Mouse (Mus musculus) midbrain, embryonic 10.5 days (tissue): ENCODE measurements at regions not wholly inside any gene's neighbourhood (a gene's known extent, or its start where the extent isn't known, plus 50 kb on each side); places are given as distances from the start of the nearest gene placed in this dataset.

Experiments used
- DNase-seq: peaks from one replicate; pipeline ENCODE4 v3.0.0-alpha.2; 2017; ENCODE audit warnings: low spot score
- H3K27ac ChIP-seq: fragments of 300-500 bp; sonication (generic); replicated peaks from 2 replicates; pipeline ENCODE4 v1.5.1; 2016; ENCODE audit warnings: mild to moderate bottlenecking
- H3K27me3 ChIP-seq: fragments of 300-500 bp; sonication (generic); 2 replicates; pipeline ENCODE4 v1.6.1; 2016; ENCODE audit warnings: low read depth, mild to moderate bottlenecking; ENCODE audit not compliant: poor library complexity, severe bottlenecking
- H3K36me3 ChIP-seq: fragments of 300-500 bp; sonication (generic); 2 replicates; pipeline ENCODE4 v1.6.1; 2016; ENCODE audit warnings: mild to moderate bottlenecking, moderate library complexity
- H3K4me1 ChIP-seq: fragments of 300-500 bp; sonication (generic); 2 replicates; pipeline ENCODE4 v1.6.1; 2016
- H3K4me3 ChIP-seq: fragments of 300-500 bp; sonication (generic); 2 replicates; pipeline ENCODE4 v1.5.1; 2016; ENCODE audit warnings: mild to moderate bottlenecking, moderate library complexity
- H3K9me3 ChIP-seq: fragments of 300-500 bp; sonication (generic); replicated peaks from 2 replicates; pipeline ENCODE4 v1.6.1; 2016; ENCODE audit warnings: mild to moderate bottlenecking
- WGBS: fragments of 180-500 bp; shearing (Covaris S2); methylation state at CpG from one replicate; pipeline ENCODE4 v1.1.7; 2016; 5-methylcytosine and 5-hydroxymethylcytosine counted together

GRCm38 (mm10) chr1:128786941-128787569 lies 195.0 kb upstream of the Cxcr4 start:
- no peak for DNase-seq
- no peaks in the 10 kb centered on the region for H3K9me3 ChIP-seq
- no peak overlapping the region for H3K27ac ChIP-seq
- no peaks in the 10 kb centered on the region for H3K36me3 ChIP-seq
- peaks cover 13% of the 10 kb centered on the region for H3K4me1 ChIP-seq
- no peaks in the 10 kb centered on the region for H3K27me3 ChIP-seq
- 91% methylated on average over 14 of the region's 14 CpGs for WGBS
- H3K4me3 ChIP-seq: no peak overlapping the region

GRCm38 (mm10) chr1:128782286-128782685 lies 190.2 kb upstream of the Cxcr4 start:
- WGBS: 95% methylated on average over 2 of the region's 2 CpGs
- Histone ChIP-seq H3K36me3 (no peaks in the 10 kb centered on the region), H3K27me3 (no peaks in the 10 kb centered on the region), H3K27ac (no peak overlapping the region), H3K4me3 (no peak overlapping the region), H3K9me3 (no peaks in the 10 kb centered on the region), H3K4me1 (no peaks in the 10 kb centered on the region)
- no peak for DNase-seq

GRCm38 (mm10) chr1:128781871-128782270 lies 189.8 kb upstream of the Cxcr4 start:
- H3K36me3 ChIP-seq: no peaks in the 10 kb centered on the region
- H3K4me3 ChIP-seq: no peak overlapping the region
- WGBS: 87% methylated on average over 7 of the region's 7 CpGs
- DNase-seq: no peak
- H3K27me3 ChIP-seq: no peaks in the 10 kb centered on the region
- no peak overlapping the region for H3K27ac ChIP-seq
- no peaks in the 10 kb centered on the region for H3K4me1 ChIP-seq
- H3K9me3 ChIP-seq: no peaks in the 10 kb centered on the region

- H3K4me3 ChIP-seq: no peak overlapping the region
- no peak overlapping the region for H3K27ac ChIP-seq
- no peaks in the 10 kb centered on the region for H3K36me3 ChIP-seq
- DNase-seq: no peak
- no peaks in the 10 kb centered on the region for H3K27me3 ChIP-seq
- no peaks in the 10 kb centered on the region for H3K4me1 ChIP-seq
- WGBS: 93% methylated on average over 4 of the region's 4 CpGs
- no peaks in the 10 kb centered on the region for H3K9me3 ChIP-seq
Observed at GRCm38 (mm10) chr1:128781311-128781710, 189.2 kb upstream of the Cxcr4 start.

- Histone ChIP-seq H3K36me3 (no peaks in the 10 kb centered on the region), H3K27ac (no peak overlapping the region), H3K4me3 (no peak overlapping the region), H3K27me3 (no peaks in the 10 kb centered on the region), H3K4me1 (no peaks in the 10 kb centered on the region), H3K9me3 (no peaks in the 10 kb centered on the region)
- no peak for DNase-seq
- WGBS: 89% methylated on average over 5 of the region's 5 CpGs
Observed at GRCm38 (mm10) chr1:128779586-128780158, 187.6 kb upstream of the Cxcr4 start.

GRCm38 (mm10) chr1:128772440-128772839 lies 180.3 kb upstream of the Cxcr4 start:
- Histone ChIP-seq H3K9me3 (no peaks in the 10 kb centered on the region), H3K36me3 (no peaks in the 10 kb centered on the region), H3K4me1 (no peaks in the 10 kb centered on the region), H3K27ac (no peak overlapping the region), H3K4me3 (no peak overlapping the region), H3K27me3 (no peaks in the 10 kb centered on the region)
- WGBS: 91% methylated on average over 3 of the region's 3 CpGs
- DNase-seq: no peak

- H3K27ac ChIP-seq: no peak overlapping the region
- WGBS: 93% methylated on average over 5 of the region's 5 CpGs
- H3K4me1 ChIP-seq: peaks cover 9% of the 10 kb centered on the region; the same call in 1 of the 2 replicates
- H3K4me3 ChIP-seq: no peak overlapping the region
- DNase-seq: no peak
- no peaks in the 10 kb centered on the region for H3K27me3 ChIP-seq
- H3K36me3 ChIP-seq: no peaks in the 10 kb centered on the region
- no peaks in the 10 kb centered on the region for H3K9me3 ChIP-seq
Observed at GRCm38 (mm10) chr1:128770786-128771185, 178.7 kb upstream of the Cxcr4 start.

GRCm38 (mm10) chr1:128767991-128768390 lies 175.9 kb upstream of the Cxcr4 start:
- H3K36me3 ChIP-seq: no peaks in the 10 kb centered on the region
- H3K9me3 ChIP-seq: no peaks in the 10 kb centered on the region
- no peak overlapping the region for H3K27ac ChIP-seq
- no peak overlapping the region for H3K4me3 ChIP-seq
- 93% methylated on average over 6 of the region's 6 CpGs for WGBS
- no peaks in the 10 kb centered on the region for H3K27me3 ChIP-seq
- peaks cover 9% of the 10 kb centered on the region; the same call in 1 of the 2 replicates for H3K4me1 ChIP-seq
- DNase-seq: no peak

GRCm38 (mm10) chr1:128767415-128767814 lies 175.3 kb upstream of the Cxcr4 start:
- Histone ChIP-seq H3K36me3 (no peaks in the 10 kb centered on the region), H3K4me1 (peaks cover 9% of the 10 kb centered on the region; the same call in 1 of the 2 replicates), H3K9me3 (no peaks in the 10 kb centered on the region), H3K4me3 (no peak overlapping the region), H3K27me3 (no peaks in the 10 kb centered on the region), H3K27ac (no peak overlapping the region)
- 85% methylated on average over 3 of the region's 3 CpGs for WGBS
- no peak for DNase-seq

GRCm38 (mm10) chr1:128766894-128767268 lies 174.8 kb upstream of the Cxcr4 start:
- no peaks in the 10 kb centered on the region for H3K9me3 ChIP-seq
- peaks cover 9% of the 10 kb centered on the region; the same call in 1 of the 2 replicates for H3K4me1 ChIP-seq
- no peaks in the 10 kb centered on the region for H3K27me3 ChIP-seq
- no peak for DNase-seq
- 90% methylated on average over 7 of the region's 7 CpGs for WGBS
- H3K27ac ChIP-seq: 0 out of 2 replicates have a peak overlapping the region, but pooled peaks have one; percentile 25
- H3K36me3 ChIP-seq: no peaks in the 10 kb centered on the region
- H3K4me3 ChIP-seq: no peak overlapping the region

- H3K27ac ChIP-seq: 0 out of 2 replicates have a peak overlapping the region, but pooled peaks have one; percentile 25
- DNase-seq: no peak
- 64% methylated on average over 7 of the region's 7 CpGs for WGBS
Observed at GRCm38 (mm10) chr1:128766193-128766893, 174.2 kb upstream of the Cxcr4 start.

GRCm38 (mm10) chr1:128765626-128766025 lies 173.5 kb upstream of the Cxcr4 start:
- WGBS: 93% methylated on average over 2 of the region's 2 CpGs
- Histone ChIP-seq H3K36me3 (no peaks in the 10 kb centered on the region), H3K4me1 (peaks cover 9% of the 10 kb centered on the region; the same call in 1 of the 2 replicates), H3K27ac (no peak overlapping the region), H3K4me3 (no peak overlapping the region), H3K27me3 (no peaks in the 10 kb centered on the region), H3K9me3 (no peaks in the 10 kb centered on the region)
- DNase-seq: no peak

More at GRCm38 (mm10) chr1:128766193-128766893, 174.2 kb upstream of the Cxcr4 start:
- H3K9me3 ChIP-seq: no peaks in the 10 kb centered on the region
- peaks cover 9% of the 10 kb centered on the region; the same call in 1 of the 2 replicates for H3K4me1 ChIP-seq
- no peak overlapping the region for H3K4me3 ChIP-seq
- H3K36me3 ChIP-seq: no peaks in the 10 kb centered on the region
- H3K27me3 ChIP-seq: no peaks in the 10 kb centered on the region

- DNase-seq: no peak
Observed at GRCm38 (mm10) chr1:128765142-128765541, 173.0 kb upstream of the Cxcr4 start.

More at GRCm38 (mm10) chr1:128765142-128765541, 173.0 kb upstream of the Cxcr4 start:
- Histone ChIP-seq H3K27me3 (no peaks in the 10 kb centered on the region), H3K4me1 (peaks cover 9% of the 10 kb centered on the region; the same call in 1 of the 2 replicates), H3K36me3 (no peaks in the 10 kb centered on the region), H3K4me3 (no peak overlapping the region), H3K9me3 (no peaks in the 10 kb centered on the region), H3K27ac (no peak overlapping the region)
- 92% methylated on average over 3 of the region's 3 CpGs for WGBS
